Mouse (Mus musculus) natural killer cell, adult 2 months (primary cell): Measurements from ENCODE around the gene 2310003L06Rik.

Source experiments
- DNase-seq, 2 experiments: peaks; one replicate each; pipeline ENCODE4 v3.0.0; 2022; ENCODE audit warnings: low spot score in 2 of 2

Gene 2310003L06Rik

DNA sequence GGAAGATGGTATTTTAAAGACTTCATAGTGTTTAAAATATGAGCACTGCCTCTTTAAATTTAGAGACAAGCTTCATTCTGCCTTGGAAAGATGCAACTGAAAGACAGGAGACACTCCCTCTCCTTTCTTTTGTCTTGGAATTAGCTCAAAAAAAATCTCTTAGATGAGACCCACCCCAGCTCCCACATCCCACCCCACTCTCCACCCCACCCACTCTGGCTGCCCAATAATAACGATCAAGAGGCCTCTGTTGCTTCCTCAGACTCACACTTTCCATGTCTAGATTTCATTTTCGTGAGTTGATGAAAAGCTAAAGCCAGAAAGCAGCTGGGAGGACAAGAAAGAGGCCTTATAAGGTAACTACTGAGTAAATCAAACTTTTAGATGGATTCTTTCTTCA, at the start of gene 2310003L06Rik, which contains the start of gene Gm28434:
Gene 2310003L06Rik, plus strand, starts transcription at position 259 of the 400 bp plus-strand sequence.
Gene Gm28434, plus strand, starts transcription at position 317 of the 400 bp plus-strand sequence.
- no peak for DNase-seq

GRCm38 (mm10) chr5:87925372-87925771, 43.9 kb upstream of the 2310003L06Rik start, which contains the start of gene Csn3:
Gene Csn3 (plus strand): TSS chr5:87925579.
- DNase-seq = no peak

DNA sequence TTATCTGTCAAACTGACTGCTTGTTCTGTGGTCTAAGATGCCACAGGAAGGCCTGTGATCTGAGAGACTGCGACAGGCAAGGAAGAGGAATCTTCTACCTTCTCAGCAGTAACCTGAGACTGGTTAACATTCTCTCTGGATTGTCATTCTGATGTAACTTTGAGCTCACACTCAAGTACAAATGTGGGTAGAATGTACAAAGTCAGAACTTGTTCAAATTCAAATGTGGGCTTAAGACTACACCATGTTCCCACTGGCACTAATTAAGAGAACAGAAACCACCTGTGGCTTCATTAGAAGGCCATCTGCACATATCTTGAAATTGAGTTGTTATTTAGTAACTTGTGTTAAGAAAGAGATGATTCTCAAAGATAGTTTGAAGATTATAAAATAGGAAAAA, 37.7 kb upstream of the 2310003L06Rik start:
- no peak for DNase-seq

- DNase-seq = no peak
These were observed 28.5 kb upstream of the 2310003L06Rik start for GRCm38 (mm10) chr5:87940752-87941151.

DNA sequence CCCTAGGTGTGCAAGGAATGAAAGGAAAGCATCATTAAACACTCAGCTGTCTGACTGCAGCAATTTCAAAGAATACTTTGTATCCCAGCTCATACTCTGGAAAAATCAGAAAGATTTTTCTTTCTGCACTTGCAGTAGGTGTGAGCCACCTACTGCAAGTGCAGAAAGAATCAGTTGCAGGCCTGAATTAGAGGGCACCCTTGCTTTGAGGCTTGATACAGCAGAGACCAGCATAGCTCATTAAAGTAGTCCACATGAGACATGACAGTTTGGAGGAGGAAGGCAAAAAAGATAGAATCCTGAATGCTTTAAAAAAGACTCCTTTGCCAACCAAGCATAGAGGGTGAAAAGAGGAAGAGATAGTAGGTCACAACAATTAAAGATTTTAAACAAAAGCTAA, 26.7 kb upstream of the 2310003L06Rik start:
- no peak for DNase-seq

DNA sequence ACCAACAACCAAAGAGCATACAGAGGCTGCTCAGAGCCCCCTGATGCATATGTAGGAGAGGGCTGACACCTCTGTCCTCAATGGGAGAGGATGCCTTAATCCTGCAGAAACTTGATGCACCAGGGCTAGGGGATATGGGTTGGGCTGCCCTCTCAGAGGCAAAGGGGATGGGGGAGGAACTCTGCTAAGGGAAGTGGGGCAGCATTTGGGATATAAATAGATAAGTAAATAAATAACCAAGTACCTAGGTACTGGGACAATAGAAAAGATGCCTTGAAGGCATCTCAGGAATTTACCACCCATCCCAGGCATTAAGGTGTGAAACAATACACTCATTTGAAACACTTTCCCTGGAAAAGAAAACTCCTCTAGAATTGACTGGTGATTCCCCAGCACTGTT, 17.4 kb upstream of the 2310003L06Rik start:
- DNase-seq = no peak

DNA sequence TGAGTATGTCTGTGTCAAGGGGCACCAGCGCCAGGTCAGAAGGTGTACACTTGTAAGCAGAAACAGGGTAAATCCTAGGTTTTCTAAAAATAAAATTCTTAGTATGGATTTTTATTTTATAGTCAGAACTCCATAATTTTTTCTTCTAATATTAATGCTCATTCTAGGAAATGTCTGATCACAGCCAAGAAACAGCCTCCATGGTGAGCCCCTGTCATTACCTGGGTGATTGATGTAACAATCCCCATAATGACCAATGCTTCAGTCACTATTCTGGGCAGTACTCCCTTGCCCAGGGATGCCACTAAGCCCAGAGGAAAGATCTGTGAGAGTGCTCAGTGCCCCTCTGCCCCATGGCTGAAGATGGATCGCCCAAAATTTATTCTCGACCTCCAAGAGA, 9.9 kb downstream of the 2310003L06Rik start, which contains the start of gene Cabs1:
Gene Cabs1, plus strand, starts transcription at position 301 of the 400 bp plus-strand sequence.
- no peak for DNase-seq

- DNase-seq = no peak
These were observed 13.4 kb downstream of the 2310003L06Rik start for GRCm38 (mm10) chr5:87982468-87983214.

DNA sequence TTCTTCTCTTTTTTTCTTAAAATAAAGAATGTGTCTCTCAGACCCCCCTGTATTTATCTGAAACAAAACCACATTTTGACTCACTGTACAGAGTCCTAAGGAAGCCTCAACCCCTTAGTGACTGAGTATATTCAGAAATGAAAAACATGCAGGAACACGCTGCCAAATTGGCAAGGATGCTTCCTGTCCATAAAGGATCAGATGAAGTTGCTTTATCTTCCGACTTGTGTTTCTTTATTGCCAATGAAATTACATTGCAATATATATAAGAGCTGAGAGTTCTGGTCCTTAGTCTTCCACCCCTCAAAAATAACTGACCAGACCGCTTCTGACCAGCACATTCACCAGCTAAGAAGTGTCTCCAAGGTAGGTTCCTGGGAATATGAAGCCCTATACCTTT, 33.0 kb downstream of the 2310003L06Rik start, which contains the start of gene Smr3a:
Gene Smr3a, plus strand, starts transcription at position 301 of the 400 bp plus-strand sequence.
- no peak for DNase-seq

DNA sequence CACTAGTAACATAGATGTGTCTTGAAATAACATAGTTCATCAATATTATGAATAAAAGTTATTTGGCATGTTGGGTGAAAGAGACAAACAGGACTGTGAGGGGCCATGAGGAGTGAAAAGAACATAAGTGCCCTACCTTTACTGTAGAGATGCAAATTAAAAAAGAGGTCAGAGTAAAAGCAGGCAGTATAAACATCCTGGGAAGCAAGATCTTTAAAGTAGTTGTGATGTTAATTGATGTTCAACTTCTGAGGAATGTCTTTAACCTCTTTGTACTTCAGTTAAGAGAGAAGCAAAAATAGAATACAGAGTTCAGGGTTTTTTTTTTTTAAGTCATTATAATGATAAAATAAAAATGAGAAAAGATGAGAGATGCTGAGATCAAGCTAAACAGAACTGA, 36.0 kb downstream of the 2310003L06Rik start:
- no peak for DNase-seq
